Mouse (Mus musculus): Measurements from ENCODE around the gene Gigyf1. TPM values are rescaled to one million over a fixed set of nuclear protein-coding genes. Genes with fewer than 3 reads are reported as not detected.

Gigyf1 gene
- total RNA-seq (2023): 101 TPM

DNA sequence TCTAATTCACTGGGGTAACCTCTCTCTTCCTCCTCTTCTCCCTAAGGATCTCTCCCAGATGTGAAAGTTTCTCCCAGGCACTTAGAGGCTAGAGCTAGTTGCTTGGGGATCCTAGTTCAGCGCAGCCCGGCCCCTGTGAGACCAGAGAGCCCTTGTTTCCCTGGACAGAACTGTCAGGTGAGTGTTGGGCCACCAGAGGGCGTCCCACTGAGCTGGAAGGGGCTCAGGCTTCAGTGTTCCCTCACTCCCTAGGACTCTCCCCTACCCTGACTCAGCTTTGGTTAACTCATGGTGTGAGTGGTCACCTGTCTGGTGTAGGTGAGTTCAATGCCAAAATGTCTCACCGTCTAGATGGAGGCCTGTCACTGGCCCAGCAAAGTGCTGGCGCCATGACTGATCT is at the start of gene Gigyf1:
Gigyf1 (plus strand) TSS at position 113 of the 400 bp plus-strand sequence.

DNA sequence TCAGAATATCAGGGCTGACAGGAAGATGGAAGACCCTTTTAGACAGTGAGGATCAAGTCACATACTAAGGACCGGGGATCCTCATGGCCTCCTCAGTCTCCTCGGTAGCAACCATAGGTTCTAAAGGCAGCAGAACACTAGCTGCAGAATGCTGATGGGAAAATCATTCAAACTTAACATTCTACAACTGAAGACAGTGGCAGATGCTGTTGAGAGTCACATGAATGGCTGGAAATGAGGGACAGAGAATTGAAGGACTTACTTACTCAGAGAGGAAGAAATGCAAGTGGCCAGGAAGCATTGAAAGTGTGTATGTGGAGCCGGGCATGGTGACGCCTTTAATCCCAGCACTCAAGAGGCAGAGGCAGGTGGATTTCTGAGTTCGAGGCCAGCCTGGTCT is 41.4 kb upstream of the Gigyf1 start, which contains the start of gene Zan:
Zan (minus strand) TSS at position 101 of the 400 bp plus-strand sequence.

DNA sequence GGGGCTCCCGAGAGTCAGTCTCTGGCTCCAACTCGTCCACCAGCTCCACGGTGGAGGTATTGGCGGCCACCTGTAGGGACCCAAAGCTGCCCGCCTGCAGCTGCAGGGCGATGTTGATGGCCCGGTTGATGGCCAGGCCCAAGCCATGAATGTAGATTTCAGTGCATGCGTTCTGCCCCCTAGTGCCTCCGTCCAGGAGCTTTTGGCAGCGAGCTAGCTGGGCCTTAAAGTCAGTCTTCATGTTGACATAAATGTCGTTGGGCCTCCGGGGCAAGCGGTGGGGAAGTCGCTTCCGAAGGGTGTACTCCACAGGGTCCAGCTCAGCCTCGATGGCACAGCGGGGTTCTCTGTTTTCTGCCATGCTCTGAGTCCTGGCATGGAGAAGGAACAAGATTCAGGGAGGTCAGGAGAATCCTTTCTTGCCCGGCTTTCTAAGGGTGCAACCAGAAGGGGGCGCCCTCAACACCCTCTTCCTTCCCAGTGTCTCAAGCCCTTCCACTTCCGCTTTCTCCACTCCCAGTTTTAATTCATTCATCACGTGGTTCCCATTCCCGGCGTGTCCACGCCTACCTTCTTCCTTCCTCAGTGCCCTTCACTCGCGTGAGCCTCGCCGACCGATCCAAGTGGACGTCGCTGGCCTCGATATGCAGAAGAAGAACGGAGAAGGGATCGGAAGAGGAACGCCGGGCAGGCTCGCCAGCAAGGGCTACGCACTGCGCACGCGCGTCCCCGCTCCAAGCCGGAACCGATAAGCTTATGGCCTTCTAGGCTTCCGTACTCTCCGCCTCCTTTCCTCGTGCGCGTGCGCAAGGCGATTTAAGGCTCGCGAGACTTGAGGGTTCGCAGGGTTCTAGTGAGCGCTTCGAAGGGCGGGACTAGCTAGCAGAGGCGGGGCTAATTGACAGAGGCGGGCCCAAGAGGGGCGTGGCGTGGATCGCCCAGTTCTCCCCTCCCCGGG is 16.4 kb upstream of the Gigyf1 start, which contains the start of gene Pop7:
Pop7 (minus strand) TSS at position 810 of the 958 bp plus-strand sequence.

DNA sequence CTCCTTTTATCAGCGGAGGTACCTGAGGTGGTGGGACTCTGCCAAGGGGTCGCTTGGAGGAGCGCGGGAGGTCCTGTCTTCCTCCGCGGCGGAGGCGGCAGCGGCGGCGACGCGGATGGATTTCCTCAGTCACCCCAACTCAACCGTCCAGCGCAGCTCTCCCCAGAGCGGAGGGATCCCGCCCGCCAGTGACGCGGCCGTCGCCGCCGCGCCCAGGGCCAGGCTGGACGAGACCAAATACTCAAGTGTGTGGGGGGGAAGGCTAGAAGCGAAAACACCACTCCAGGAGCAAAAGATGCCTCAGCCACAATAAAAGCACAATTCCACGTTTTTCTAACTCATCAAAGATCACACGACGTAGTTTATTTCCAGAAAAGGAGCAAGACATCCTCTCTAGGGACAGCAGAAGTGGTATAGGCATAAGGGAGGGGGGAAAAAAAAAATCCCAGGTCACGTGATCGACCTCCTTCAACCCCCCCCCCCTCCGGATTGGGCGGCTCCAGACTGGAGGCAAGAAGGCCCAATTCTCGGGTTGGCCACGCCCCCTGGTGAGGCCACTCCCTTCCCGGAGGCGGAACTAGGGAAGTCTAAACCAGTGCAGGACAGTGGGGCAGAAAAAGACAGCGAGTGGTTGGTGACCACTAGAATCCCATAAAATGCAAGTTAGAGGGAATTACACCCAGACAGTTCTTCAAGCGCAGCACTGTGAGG is 14.9 kb downstream of the Gigyf1 start, which contains the start of the genes Epo and Gnb2:
Epo (minus strand) TSS at position 126 of the 711 bp plus-strand sequence.
Gnb2 (minus strand) TSS at position 394 of the 711 bp plus-strand sequence.

DNA sequence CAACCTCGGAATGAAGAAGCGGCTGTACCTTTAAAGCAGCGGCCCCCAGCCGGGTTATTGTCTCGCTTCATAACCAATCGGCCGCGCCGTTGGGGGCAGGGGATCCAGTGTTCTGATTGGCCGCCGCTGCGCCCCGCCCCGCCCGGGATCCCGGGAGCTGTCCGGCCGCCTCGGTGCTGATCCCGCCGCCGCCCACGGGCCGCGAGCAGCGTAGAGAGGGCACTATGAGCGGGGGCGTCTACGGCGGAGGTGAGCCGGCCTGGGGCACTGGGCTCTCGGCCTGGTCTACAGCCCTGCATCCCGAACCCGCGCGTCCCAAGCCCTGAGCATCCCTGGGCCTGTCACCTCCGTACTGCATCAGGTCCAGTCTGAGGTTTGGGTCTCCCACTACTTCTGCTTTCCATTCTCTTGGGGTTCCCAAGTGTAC is 35.1 kb downstream of the Gigyf1 start, which contains the start of gene Actl6b:
Actl6b (plus strand) TSS at position 107 of the 427 bp plus-strand sequence.

DNA sequence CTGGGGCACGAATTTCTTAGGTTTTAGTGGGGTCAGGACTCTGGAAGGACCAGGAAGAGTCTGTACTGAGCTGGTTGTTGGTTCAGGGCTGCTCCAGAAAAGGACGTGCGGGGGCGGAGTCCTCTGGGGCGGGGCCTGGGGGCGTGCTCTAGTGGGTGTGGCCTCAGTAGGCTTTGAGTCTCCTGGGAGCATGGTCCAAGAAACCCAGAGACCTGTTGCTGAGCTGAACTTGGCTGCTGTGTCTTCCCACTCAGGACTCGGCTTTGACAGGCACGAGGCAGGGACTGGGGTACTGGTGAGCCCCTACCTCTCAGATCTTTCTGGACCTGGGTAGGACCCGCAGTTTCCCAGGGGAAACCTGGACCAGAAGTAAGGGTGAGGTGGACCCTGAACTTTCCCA is 51.3 kb downstream of the Gigyf1 start, which contains the start of gene Tfr2:
Tfr2 (plus strand) TSS at position 176 of the 400 bp plus-strand sequence.

Other genes starting within 250 kb of the Gigyf1 start
- gene Ache, start 231.0 kb upstream of the Gigyf1 start, total RNA-seq (2023): 0.21 TPM
- 0.59 TPM for gene Ufsp1, start 223.9 kb upstream of the Gigyf1 start, total RNA-seq (2023)
- gene Srrt, start 210.9 kb upstream of the Gigyf1 start, total RNA-seq (2023): 428 TPM
- gene Trip6, start 204.1 kb upstream of the Gigyf1 start, total RNA-seq (2023): 10.6 TPM
- gene Slc12a9, start 185.0 kb upstream of the Gigyf1 start, total RNA-seq (2023): 22.0 TPM
- gene Ephb4, start 168.4 kb upstream of the Gigyf1 start, total RNA-seq (2023): 0.59 TPM
- 0.09 TPM for gene Zan, start 41.5 kb upstream of the Gigyf1 start, total RNA-seq (2023)
- 28.3 TPM for gene Pop7, start 16.0 kb upstream of the Gigyf1 start, total RNA-seq (2023)
- gene Epo, start 14.7 kb downstream of the Gigyf1 start, total RNA-seq (2023): not detected
- gene Gnb2, start 15.0 kb downstream of the Gigyf1 start, total RNA-seq (2023): 306 TPM
- not detected for gene Actl6b, start 35.0 kb downstream of the Gigyf1 start, total RNA-seq (2023)
- gene Tfr2, start 51.3 kb downstream of the Gigyf1 start, total RNA-seq (2023): not detected
- 40.9 TPM for gene Mospd3, start 82.5 kb downstream of the Gigyf1 start, total RNA-seq (2023)
- gene Pcolce, start 95.2 kb downstream of the Gigyf1 start, total RNA-seq (2023): 1.8 TPM
- 0.53 TPM for gene Fbxo24, start 110.5 kb downstream of the Gigyf1 start, total RNA-seq (2023)
- gene Lrch4, start 110.6 kb downstream of the Gigyf1 start, total RNA-seq (2023): 208 TPM
- 63.8 TPM for gene Gm20605, start 110.6 kb downstream of the Gigyf1 start, total RNA-seq (2023)
- gene Sap25, start 122.8 kb downstream of the Gigyf1 start, total RNA-seq (2023): 111 TPM
- not detected for gene Irs3, start 127.2 kb downstream of the Gigyf1 start, total RNA-seq (2023)
- gene Agfg2, start 166.2 kb downstream of the Gigyf1 start, total RNA-seq (2023): 33.8 TPM
- gene Nyap1, start 223.1 kb downstream of the Gigyf1 start, total RNA-seq (2023): 1.7 TPM
- 231 TPM for gene Tsc22d4, start 227.2 kb downstream of the Gigyf1 start, total RNA-seq (2023)